Mouse (Mus musculus) stomach, postnatal 0 days (tissue): Measurements from ENCODE around the gene Ralgapa2. TPM values are rescaled to one million over a fixed set of nuclear protein-coding genes. Genes with fewer than 3 reads are reported as not detected.
A peak's percentile ranks its signal among the peaks of the same experiment; 100 is the strongest.

Source experiments
- ATAC-seq: fragments of 200-750 bp; cut with Nextera tagmentation; 2 replicates; pipeline ENCODE4 v1.8.0; 2017; ENCODE audit not compliant: low FRiP score, low TSS enrichment
- DNase-seq: peaks from one replicate; pipeline ENCODE4 v3.0.0-alpha.2; 2016; ENCODE audit warnings: low spot score
- H3K27ac ChIP-seq: fragments of 300-500 bp; sonication (generic); replicated peaks from 2 replicates; pipeline ENCODE4 v1.5.1; 2014; ENCODE audit warnings: mild to moderate bottlenecking, control low read depth
- H3K27me3 ChIP-seq: fragments of 300-500 bp; sonication (generic); 2 replicates; pipeline ENCODE4 v1.6.1; 2014; ENCODE audit warnings: low read length; ENCODE audit not compliant: control insufficient read depth, insufficient read depth
- H3K36me3 ChIP-seq: fragments of 300-500 bp; sonication (generic); 2 replicates; pipeline ENCODE4 v1.6.1; 2014; ENCODE audit warnings: low read length, mixed read lengths; ENCODE audit not compliant: control insufficient read depth, insufficient read depth
- H3K4me1 ChIP-seq: fragments of 300-500 bp; sonication (generic); replicated peaks from 2 replicates; pipeline ENCODE4 v1.6.1; 2014; ENCODE audit warnings: antibody characterized with exemption; ENCODE audit not compliant: control insufficient read depth, insufficient read depth
- H3K4me2 ChIP-seq: fragments of 300-500 bp; sonication (generic); replicated peaks from 2 replicates; pipeline ENCODE4 v1.6.1; 2014; ENCODE audit warnings: low read depth, mild to moderate bottlenecking, control low read depth, moderate library complexity
- H3K4me3 ChIP-seq: fragments of 300-500 bp; sonication (generic); 2 replicates; pipeline ENCODE4 v1.5.1; 2014; ENCODE audit warnings: low read depth, low read length, control low read depth
- H3K9ac ChIP-seq: fragments of 300-500 bp; sonication (generic); 2 replicates; pipeline ENCODE4 v1.6.1; 2014; ENCODE audit warnings: mild to moderate bottlenecking, low read length, control low read depth, mixed read lengths
- H3K9me3 ChIP-seq: fragments of 300-500 bp; sonication (generic); 2 replicates; pipeline ENCODE4 v1.6.1; 2016; ENCODE audit warnings: low read length; ENCODE audit not compliant: control insufficient read depth
- CTCF ChIP-seq: IDR thresholded peaks from 2 replicates; pipeline ENCODE4 v1.5.1; 2016; ENCODE audit warnings: antibody characterized with exemption, low read depth, mild to moderate bottlenecking, moderate library complexity
- EP300 ChIP-seq: optimal IDR thresholded peaks from 2 replicates; pipeline ENCODE3; 2016; ENCODE audit warnings: antibody characterized with exemption
- WGBS: fragments of 180-500 bp; shearing (Covaris S2); extraction: QIAGEN DNeasy Blood & Tissue Kit; methylation state at CpG from one replicate; pipeline ENCODE4 v1.1.7; 2014; 5-methylcytosine and 5-hydroxymethylcytosine counted together
- polyA plus RNA-seq: library from polyadenylated mRNA; unstranded; fragments of >200 nt; fragmentation: Nextera tagmentation; extraction: Ambion mirVana; gene quantifications from 2 replicates; pipeline ENCODE4 v1.2.1, GENCODE M21; 2015

The Ralgapa2 gene
- polyA plus RNA-seq, 1 experiment from 2014 or later, result 3.1 TPM

- H3K9ac ChIP-seq, result no peak overlapping the region
- no peak overlapping the region for H3K4me2 ChIP-seq
- H3K4me1 ChIP-seq, result no peaks in the 10 kb centered on the region
- no peaks in the 10 kb centered on the region for H3K9me3 ChIP-seq
- no peak overlapping the region for H3K4me3 ChIP-seq
- no peaks in the 10 kb centered on the region for H3K27me3 ChIP-seq
- no peak for DNase-seq
- ATAC-seq, result 0 out of 2 replicates have a peak, but pooled peaks have one; percentile 24
- no peak for TF ChIP-seq EP300
- no peak for TF ChIP-seq CTCF
- H3K27ac ChIP-seq, result no peak overlapping the region
- 60% methylated on average over 2 of the region's 2 CpGs for WGBS
- H3K36me3 ChIP-seq, result no peaks in the 10 kb centered on the region
These were observed 54.6 kb downstream of the Ralgapa2 start for GRCm38 (mm10) chr2:146457494-146457893.

- Histone ChIP-seq H3K27me3 (no peaks in the 10 kb centered on the region), H3K4me1 (no peaks in the 10 kb centered on the region), H3K9ac (no peak overlapping the region), H3K36me3 (no peaks in the 10 kb centered on the region), H3K27ac (no peak overlapping the region), H3K4me3 (no peak overlapping the region), H3K4me2 (no peak overlapping the region), H3K9me3 (no peaks in the 10 kb centered on the region)
- ATAC-seq (no peak), DNase-seq (no peak)
- no peak for TF ChIP-seq CTCF
- no peak for TF ChIP-seq EP300
- 65% methylated on average over 7 of the region's 7 CpGs for WGBS
These were observed 55.5 kb downstream of the Ralgapa2 start for GRCm38 (mm10) chr2:146456612-146457011.

GRCm38 (mm10) chr2:146456062-146456461, 56.1 kb downstream of the Ralgapa2 start:
- no peak for TF ChIP-seq CTCF
- no peak for TF ChIP-seq EP300
- Histone ChIP-seq H3K9ac (no peak overlapping the region), H3K27me3 (no peaks in the 10 kb centered on the region), H3K4me2 (no peak overlapping the region), H3K4me3 (no peak overlapping the region), H3K4me1 (no peaks in the 10 kb centered on the region), H3K36me3 (no peaks in the 10 kb centered on the region), H3K27ac (no peak overlapping the region), H3K9me3 (no peaks in the 10 kb centered on the region)
- WGBS, result 85% methylated on average over 4 of the region's 4 CpGs
- DNase-seq (no peak), ATAC-seq (no peak)

GRCm38 (mm10) chr2:146444009-146444408, 68.1 kb downstream of the Ralgapa2 start:
- H3K36me3 ChIP-seq, result no peaks in the 10 kb centered on the region
- no peak overlapping the region for H3K27ac ChIP-seq
- H3K4me3 ChIP-seq, result no peak overlapping the region
- H3K9me3 ChIP-seq, result no peaks in the 10 kb centered on the region
- WGBS, result 66% methylated on average over 3 of the region's 3 CpGs
- H3K4me2 ChIP-seq, result no peak overlapping the region
- H3K9ac ChIP-seq, result no peak overlapping the region
- no peak for TF ChIP-seq CTCF
- no peak for TF ChIP-seq EP300
- DNase-seq, result no peak
- ATAC-seq, result 0 out of 2 replicates have a peak, but pooled peaks have one; percentile 8
- no peaks in the 10 kb centered on the region for H3K4me1 ChIP-seq
- H3K27me3 ChIP-seq, result no peaks in the 10 kb centered on the region

GRCm38 (mm10) chr2:146443291-146443875, 68.8 kb downstream of the Ralgapa2 start:
- H3K4me1 ChIP-seq, result no peaks in the 10 kb centered on the region
- H3K4me3 ChIP-seq, result no peak overlapping the region
- H3K27ac ChIP-seq, result no peak overlapping the region
- no peaks in the 10 kb centered on the region for H3K9me3 ChIP-seq
- whole genome bisulfite sequencing, result 91% methylated on average over 9 of the region's 9 CpGs
- ATAC-seq (0 out of 2 replicates have a peak, but pooled peaks have one; percentile 24), DNase-seq (no peak)
- no peaks in the 10 kb centered on the region for H3K27me3 ChIP-seq
- H3K4me2 ChIP-seq, result no peak overlapping the region
- H3K9ac ChIP-seq, result no peak overlapping the region
- no peaks in the 10 kb centered on the region for H3K36me3 ChIP-seq
- TF ChIP-seq EP300 (no peak), CTCF (no peak)

GRCm38 (mm10) chr2:146441711-146442110, 70.4 kb downstream of the Ralgapa2 start:
- no peak overlapping the region for H3K27ac ChIP-seq
- no peak overlapping the region for H3K4me3 ChIP-seq
- DNase-seq (no peak), ATAC-seq (no peak)
- H3K36me3 ChIP-seq, result no peaks in the 10 kb centered on the region
- no peak overlapping the region for H3K9ac ChIP-seq
- 49% methylated on average over 4 of the region's 4 CpGs for whole genome bisulfite sequencing
- no peaks in the 10 kb centered on the region for H3K27me3 ChIP-seq
- H3K4me1 ChIP-seq, result no peaks in the 10 kb centered on the region
- no peak overlapping the region for H3K4me2 ChIP-seq
- TF ChIP-seq EP300 (no peak), CTCF (no peak)
- no peaks in the 10 kb centered on the region for H3K9me3 ChIP-seq
